Mouse (Mus musculus): Measurements from ENCODE around the gene Mrps2.

Mrps2 gene

GRCm38 (mm10) chr2:28520581-28520980, 52.7 kb downstream of the Mrps2 start:
- no peak for DNase-seq (ENCODE audit: low spot score)
